Mouse (Mus musculus): ENCODE data around the gene Foxp2.

The Foxp2 gene

GRCm38 (mm10) chr6:15242176-15242942 lies 341.2 kb downstream of the Foxp2 start:
- no peak for DNase-seq (ENCODE audit: low read depth, low spot score)
- Histone ChIP-seq H3K36me3 (ENCODE audit: control insufficient read depth, insufficient read depth, low read length, poor library complexity, severe bottlenecking) (no peaks in the 10 kb centered on the region), H3K27me3 (ENCODE audit: control insufficient read depth, insufficient read depth, low read length, poor library complexity, severe bottlenecking) (no peaks in the 10 kb centered on the region)

GRCm38 (mm10) chr6:15257393-15257792 lies 356.2 kb downstream of the Foxp2 start:
- no peak for DNase-seq (ENCODE audit: low read depth, low spot score)
- Histone ChIP-seq H3K27me3 (ENCODE audit: control insufficient read depth, insufficient read depth, low read length, poor library complexity, severe bottlenecking) (no peaks in the 10 kb centered on the region), H3K36me3 (ENCODE audit: control insufficient read depth, insufficient read depth, low read length, poor library complexity, severe bottlenecking) (no peaks in the 10 kb centered on the region)

GRCm38 (mm10) chr6:15257893-15258292 lies 356.7 kb downstream of the Foxp2 start:
- no peaks in the 10 kb centered on the region for H3K36me3 ChIP-seq (ENCODE audit: control insufficient read depth, insufficient read depth, low read length, poor library complexity, severe bottlenecking)
- DNase-seq (ENCODE audit: low read depth, low spot score), result no peak
- no peaks in the 10 kb centered on the region for H3K27me3 ChIP-seq (ENCODE audit: control insufficient read depth, insufficient read depth, low read length, poor library complexity, severe bottlenecking)

- H3K27me3 ChIP-seq (ENCODE audit: control insufficient read depth, insufficient read depth, low read length, poor library complexity, severe bottlenecking), result no peaks in the 10 kb centered on the region
Observed at GRCm38 (mm10) chr6:15268136-15268535, 367.0 kb downstream of the Foxp2 start.

GRCm38 (mm10) chr6:15285213-15285612 lies 384.1 kb downstream of the Foxp2 start:
- no peaks in the 10 kb centered on the region for H3K36me3 ChIP-seq (ENCODE audit: control insufficient read depth, insufficient read depth, low read length, poor library complexity, severe bottlenecking)
- no peaks in the 10 kb centered on the region for H3K27me3 ChIP-seq (ENCODE audit: control insufficient read depth, insufficient read depth, low read length, poor library complexity, severe bottlenecking)
- DNase-seq (ENCODE audit: low read depth, low spot score), result no peak

More at GRCm38 (mm10) chr6:15268136-15268535, 367.0 kb downstream of the Foxp2 start:
- DNase-seq (ENCODE audit: low read depth, low spot score), result no peak
- no peaks in the 10 kb centered on the region for H3K36me3 ChIP-seq (ENCODE audit: control insufficient read depth, insufficient read depth, low read length, poor library complexity, severe bottlenecking)

GRCm38 (mm10) chr6:15294081-15294480 lies 392.9 kb downstream of the Foxp2 start:
- Histone ChIP-seq H3K27me3 (ENCODE audit: control insufficient read depth, insufficient read depth, low read length, poor library complexity, severe bottlenecking) (no peaks in the 10 kb centered on the region), H3K36me3 (ENCODE audit: control insufficient read depth, insufficient read depth, low read length, poor library complexity, severe bottlenecking) (no peaks in the 10 kb centered on the region)
- no peak for DNase-seq (ENCODE audit: low read depth, low spot score)

GRCm38 (mm10) chr6:15299279-15299678 lies 398.1 kb downstream of the Foxp2 start:
- DNase-seq (ENCODE audit: low read depth, low spot score), result no peak
- H3K36me3 ChIP-seq (ENCODE audit: control insufficient read depth, insufficient read depth, low read length, poor library complexity, severe bottlenecking), result no peaks in the 10 kb centered on the region
- no peaks in the 10 kb centered on the region for H3K27me3 ChIP-seq (ENCODE audit: control insufficient read depth, insufficient read depth, low read length, poor library complexity, severe bottlenecking)

- Histone ChIP-seq H3K27me3 (ENCODE audit: control insufficient read depth, insufficient read depth, low read length, poor library complexity, severe bottlenecking) (no peaks in the 10 kb centered on the region), H3K36me3 (ENCODE audit: control insufficient read depth, insufficient read depth, low read length, poor library complexity, severe bottlenecking) (no peaks in the 10 kb centered on the region)
- no peak for DNase-seq (ENCODE audit: low read depth, low spot score)
Observed at GRCm38 (mm10) chr6:15310671-15311070, 409.5 kb downstream of the Foxp2 start.

GRCm38 (mm10) chr6:15316948-15317347 lies 415.8 kb downstream of the Foxp2 start:
- Histone ChIP-seq H3K36me3 (ENCODE audit: control insufficient read depth, insufficient read depth, low read length, poor library complexity, severe bottlenecking) (no peaks in the 10 kb centered on the region), H3K27me3 (ENCODE audit: control insufficient read depth, insufficient read depth, low read length, poor library complexity, severe bottlenecking) (no peaks in the 10 kb centered on the region)
- no peak for DNase-seq (ENCODE audit: low read depth, low spot score)

- Histone ChIP-seq H3K36me3 (ENCODE audit: control insufficient read depth, insufficient read depth, low read length, poor library complexity, severe bottlenecking) (no peaks in the 10 kb centered on the region), H3K27me3 (ENCODE audit: control insufficient read depth, insufficient read depth, low read length, poor library complexity, severe bottlenecking) (no peaks in the 10 kb centered on the region)
- no peak for DNase-seq (ENCODE audit: low read depth, low spot score)
Observed at GRCm38 (mm10) chr6:15318343-15318742, 417.2 kb downstream of the Foxp2 start.

- H3K36me3 ChIP-seq (ENCODE audit: control insufficient read depth, insufficient read depth, low read length, poor library complexity, severe bottlenecking), result no peaks in the 10 kb centered on the region
- no peak for DNase-seq (ENCODE audit: low read depth, low spot score)
- no peaks in the 10 kb centered on the region for H3K27me3 ChIP-seq (ENCODE audit: control insufficient read depth, insufficient read depth, low read length, poor library complexity, severe bottlenecking)
Observed at GRCm38 (mm10) chr6:15321551-15321974, 420.4 kb downstream of the Foxp2 start.

GRCm38 (mm10) chr6:15323099-15323498 lies 421.9 kb downstream of the Foxp2 start:
- Histone ChIP-seq H3K36me3 (ENCODE audit: control insufficient read depth, insufficient read depth, low read length, poor library complexity, severe bottlenecking) (no peaks in the 10 kb centered on the region), H3K27me3 (ENCODE audit: control insufficient read depth, insufficient read depth, low read length, poor library complexity, severe bottlenecking) (no peaks in the 10 kb centered on the region)
- DNase-seq (ENCODE audit: low read depth, low spot score), result no peak

- no peak for DNase-seq (ENCODE audit: low read depth, low spot score)
- Histone ChIP-seq H3K27me3 (ENCODE audit: control insufficient read depth, insufficient read depth, low read length, poor library complexity, severe bottlenecking) (no peaks in the 10 kb centered on the region), H3K36me3 (ENCODE audit: control insufficient read depth, insufficient read depth, low read length, poor library complexity, severe bottlenecking) (no peaks in the 10 kb centered on the region)
Observed at GRCm38 (mm10) chr6:15347705-15348104, 446.6 kb downstream of the Foxp2 start.

- H3K27me3 ChIP-seq (ENCODE audit: control insufficient read depth, insufficient read depth, low read length, poor library complexity, severe bottlenecking), result no peaks in the 10 kb centered on the region
- H3K36me3 ChIP-seq (ENCODE audit: control insufficient read depth, insufficient read depth, low read length, poor library complexity, severe bottlenecking), result no peaks in the 10 kb centered on the region
- no peak for DNase-seq (ENCODE audit: low read depth, low spot score)
Observed at GRCm38 (mm10) chr6:15355852-15356251, 454.7 kb downstream of the Foxp2 start.

GRCm38 (mm10) chr6:15370281-15370680 lies 469.1 kb downstream of the Foxp2 start:
- H3K27me3 ChIP-seq (ENCODE audit: control insufficient read depth, insufficient read depth, low read length, poor library complexity, severe bottlenecking), result no peaks in the 10 kb centered on the region

GRCm38 (mm10) chr6:15370827-15371226 lies 469.7 kb downstream of the Foxp2 start:
- Histone ChIP-seq H3K27me3 (ENCODE audit: control insufficient read depth, insufficient read depth, low read length, poor library complexity, severe bottlenecking) (no peaks in the 10 kb centered on the region), H3K36me3 (ENCODE audit: control insufficient read depth, insufficient read depth, low read length, poor library complexity, severe bottlenecking) (no peaks in the 10 kb centered on the region)
- no peak for DNase-seq (ENCODE audit: low read depth, low spot score)

More at GRCm38 (mm10) chr6:15370281-15370680, 469.1 kb downstream of the Foxp2 start:
- no peaks in the 10 kb centered on the region for H3K36me3 ChIP-seq (ENCODE audit: control insufficient read depth, insufficient read depth, low read length, poor library complexity, severe bottlenecking)
- no peak for DNase-seq (ENCODE audit: low read depth, low spot score)

Data from splenic B cell, adult 2 months (primary cell).